Mouse (Mus musculus) kidney, adult 9 months (tissue): Measurements from ENCODE around the gene Pdlim3.
A peak's percentile ranks its signal among the peaks of the same experiment; 100 is the strongest.

Experiments used
- DNase-seq: peaks from one replicate; pipeline ENCODE4 v3.0.0; 2022

The Pdlim3 gene

GRCm38 (mm10) chr8:45905591-45906250, 20.5 kb downstream of the Pdlim3 start:
- DNase-seq, result no peak

DNA sequence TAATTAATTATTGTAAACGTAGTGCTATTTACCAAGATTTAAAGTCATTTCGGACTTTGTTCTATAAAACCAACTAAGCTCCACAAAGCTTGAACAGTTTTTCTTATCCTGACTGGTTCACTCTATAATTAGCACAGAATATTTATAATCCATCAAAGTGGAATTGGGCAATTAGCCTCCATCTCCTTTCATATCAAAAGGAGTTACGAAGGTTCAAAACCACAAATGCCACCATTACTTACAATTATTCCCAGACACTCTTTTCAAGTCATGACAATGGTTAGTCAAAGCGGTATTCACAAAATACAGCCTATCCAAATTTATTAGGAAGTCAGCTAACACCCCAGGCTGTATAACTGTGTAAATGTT, 21.0 kb downstream of the Pdlim3 start:
- no peak for DNase-seq

DNA sequence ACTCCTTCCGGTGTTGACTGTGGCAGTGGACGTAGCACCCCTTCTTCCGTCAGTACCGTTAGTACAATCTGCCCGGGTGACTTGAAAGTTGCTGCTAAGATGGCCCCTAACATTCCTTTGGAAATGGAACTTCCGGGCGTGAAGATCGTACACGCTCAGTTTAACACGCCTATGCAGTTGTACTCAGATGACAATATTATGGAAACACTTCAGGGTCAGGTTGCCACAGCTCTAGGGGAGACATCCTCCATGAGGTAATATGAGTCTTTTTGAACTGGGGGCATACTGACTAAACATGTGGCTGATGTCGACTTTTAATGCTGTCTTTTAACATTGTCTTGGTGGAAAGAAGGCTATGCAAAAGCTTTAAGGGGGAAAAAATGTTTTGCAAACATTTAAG, 28.4 kb downstream of the Pdlim3 start:
- no peak for DNase-seq

GRCm38 (mm10) chr8:45916496-45916895, 31.2 kb downstream of the Pdlim3 start:
- DNase-seq, result no peak

- no peak for DNase-seq
Measured at GRCm38 (mm10) chr8:45917040-45917679, 31.9 kb downstream of the Pdlim3 start.

DNA sequence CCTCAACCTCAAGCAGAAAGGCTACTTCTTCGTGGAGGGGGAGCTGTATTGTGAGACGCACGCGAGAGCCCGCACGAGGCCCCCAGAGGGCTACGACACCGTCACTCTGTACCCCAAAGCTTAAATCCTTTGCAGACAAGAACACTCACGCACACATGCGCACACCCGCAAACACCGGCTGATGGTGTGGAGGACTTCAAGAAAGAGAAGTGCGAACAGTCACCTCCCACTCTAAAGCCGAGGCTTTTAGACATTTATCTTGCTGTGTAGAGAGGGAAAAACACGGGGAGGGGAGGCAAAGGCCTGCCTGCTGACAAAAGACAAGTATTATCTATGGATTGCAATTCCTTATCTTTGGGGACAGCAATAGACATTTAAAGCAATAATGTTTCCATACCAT, 33.6 kb downstream of the Pdlim3 start:
- DNase-seq, result no peak

DNA sequence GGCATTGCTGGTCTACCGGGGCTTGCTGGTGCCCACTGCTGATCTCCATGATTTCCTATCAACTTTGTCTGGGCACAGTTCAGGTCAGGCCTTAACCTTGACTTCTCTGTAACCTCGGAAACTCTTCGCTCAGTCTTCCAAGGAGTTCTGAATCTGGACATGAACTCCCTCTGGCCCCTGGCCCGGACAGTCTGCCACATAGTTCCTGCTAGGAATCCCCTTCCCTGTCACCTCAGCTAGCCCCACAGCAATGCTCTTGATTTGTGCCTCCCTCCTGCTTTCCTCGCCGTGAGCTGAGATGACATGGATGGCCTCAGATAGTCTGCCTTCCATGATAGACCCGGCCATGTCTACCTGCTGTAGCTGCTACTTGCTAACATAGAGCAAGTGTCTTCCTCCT, 35.1 kb downstream of the Pdlim3 start:
- DNase-seq, result no peak

DNA sequence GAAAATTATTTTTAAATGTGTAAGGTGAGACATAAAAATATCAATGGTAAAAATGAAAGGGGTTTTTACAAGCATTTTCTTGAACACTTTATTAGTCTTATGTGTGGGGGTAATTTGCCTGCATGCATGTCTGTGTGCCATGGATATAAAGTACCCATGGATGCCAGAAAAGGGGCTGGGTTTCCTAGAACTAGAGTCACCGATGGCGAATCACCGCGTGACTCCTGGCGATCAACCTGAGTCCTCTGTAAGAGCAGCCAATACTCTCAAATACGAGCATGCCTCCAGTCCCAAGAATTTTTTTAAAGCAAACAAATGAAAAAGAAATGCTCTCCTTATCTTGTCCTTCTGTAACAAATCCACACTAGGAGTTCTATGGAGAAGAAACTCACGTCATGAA, 36.9 kb downstream of the Pdlim3 start:
- DNase-seq, result no peak

DNA sequence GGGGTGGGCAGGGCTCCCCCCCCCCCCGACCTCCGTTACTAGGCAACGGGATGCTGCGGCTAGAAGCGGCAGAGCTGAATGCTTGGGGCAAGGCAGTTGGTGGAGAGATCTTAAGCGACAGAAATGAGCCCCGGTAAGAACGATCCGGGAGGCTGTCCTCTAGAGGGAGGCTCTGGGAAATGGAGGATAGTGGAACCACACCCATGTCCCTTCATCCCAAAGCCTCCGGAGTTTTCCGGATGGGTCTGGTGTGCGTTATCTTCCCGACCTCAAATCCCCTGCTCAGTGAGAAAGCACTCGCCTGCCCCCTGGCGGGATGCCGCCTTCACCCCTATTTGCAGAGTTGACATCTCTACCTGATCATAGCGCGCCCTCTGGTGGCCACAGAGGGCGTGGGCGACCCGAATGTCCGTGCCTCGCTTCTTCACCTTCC, 49.3 kb downstream of the Pdlim3 start, which contains the start of gene Ccdc110:
Gene Ccdc110, plus strand, starts transcription at position 38 of the 433 bp plus-strand sequence.
- DNase-seq, result peak; percentile 94

DNA sequence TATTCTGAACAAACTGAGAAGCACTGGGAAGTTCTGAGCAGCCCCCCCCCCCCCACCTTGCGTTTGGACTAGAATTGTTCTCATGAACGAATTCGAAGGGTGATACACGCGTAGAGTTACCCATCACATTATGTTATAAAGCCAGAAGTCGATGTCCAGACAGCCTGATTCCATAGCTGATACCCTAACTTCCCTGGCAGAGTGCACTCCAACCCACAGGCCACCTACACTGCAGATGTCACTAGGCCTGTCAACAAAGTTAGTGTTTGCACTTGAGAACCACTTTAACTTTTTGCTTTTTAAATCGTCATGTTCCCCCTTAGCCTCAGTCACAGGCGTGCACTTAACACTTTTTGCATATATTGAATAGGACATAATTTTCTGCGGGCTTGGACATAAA, 51.7 kb downstream of the Pdlim3 start:
- no peak for DNase-seq

DNA sequence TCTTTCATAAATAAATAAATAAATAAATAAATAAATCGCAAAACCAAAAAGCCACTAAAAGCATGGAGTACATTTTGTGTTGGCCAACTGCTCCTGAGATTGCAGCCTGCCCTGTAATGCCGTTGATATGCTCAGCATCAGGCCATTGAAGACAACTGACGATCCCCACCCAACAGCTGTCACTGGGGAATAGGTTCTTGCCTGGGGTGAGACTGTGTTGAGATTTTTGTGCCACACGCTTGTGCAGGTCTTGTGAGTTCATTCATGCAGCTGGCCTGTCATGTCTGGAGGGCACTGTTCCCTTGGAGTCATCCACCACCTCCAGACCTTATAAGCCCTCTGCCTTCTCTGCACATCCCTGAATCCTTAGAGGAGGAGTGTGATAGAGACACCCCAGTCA, 61.0 kb downstream of the Pdlim3 start:
- no peak for DNase-seq

GRCm38 (mm10) chr8:45950622-45951021, 65.4 kb downstream of the Pdlim3 start:
- no peak for DNase-seq
